9 mouse cellular contexts compared by ENCODE assay signal in the genomic region with DNA sequence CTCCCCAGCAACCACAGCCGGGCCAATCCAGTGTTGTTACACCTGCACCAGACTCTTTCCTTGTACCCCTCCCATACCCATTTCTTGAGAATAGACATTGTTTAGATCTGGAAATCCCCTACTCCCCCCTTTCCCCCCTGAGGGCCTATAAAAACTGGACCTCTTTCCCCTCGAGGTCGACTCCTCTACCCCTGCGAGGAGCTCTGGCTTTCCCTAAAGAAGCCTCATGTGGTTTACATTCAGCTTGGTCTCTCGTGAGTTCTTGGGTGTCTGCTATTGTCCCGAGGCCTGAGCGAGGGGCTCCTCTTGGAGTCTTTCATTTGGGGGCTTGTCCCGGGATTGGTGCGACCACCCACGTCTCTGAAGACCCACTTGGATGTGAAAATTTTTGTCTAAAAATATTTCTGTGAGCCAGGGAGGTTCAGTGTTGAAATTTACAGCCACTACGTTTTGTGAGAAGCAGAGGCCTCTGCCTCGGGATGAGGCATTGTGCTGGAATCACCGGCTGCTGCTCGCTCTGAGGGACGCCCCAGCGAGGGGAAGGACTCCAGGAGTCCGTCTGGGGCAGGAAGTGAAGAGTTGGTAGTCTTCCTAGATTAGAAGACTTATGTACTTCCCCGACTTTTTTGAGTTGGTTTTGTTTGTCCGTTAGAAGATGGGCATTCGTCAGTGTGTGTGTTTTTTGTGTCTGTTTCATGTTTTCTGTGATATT. TPM values are rescaled to one million over a fixed set of nuclear protein-coding genes. Genes with fewer than 3 reads are reported as not detected.
DNase-seq lines count a peak whose midpoint lies in the region; TF ChIP-seq lines count a peak whose summit lies in the region.
"Not testable (repeated sequence)": the region's sequence is repeated elsewhere in the genome, so short reads cannot be mapped to it uniquely, and the experiment has no call there.
"Had no signal": no experiment of that assay in that cellular context is flagged by ENCODE, and none has a peak within 500 bp of the region (broad histone marks: within the 10 kb centered on the region; RNA-seq: fewer than 3 reads in every experiment).

No protein-coding gene starts in this region.

- not testable (repeated sequence) for H3K79me2 ChIP-seq in CH12.LX (replicated peaks; ENCODE audit: control insufficient read depth, extremely low read depth, insufficient read depth, poor library complexity, severe bottlenecking)

- TF ChIP-seq CTCF in CH12.LX (conservative IDR thresholded peaks at IDR 0.05 in 1 of 2, IDR thresholded peaks at IDR 0.05 in 1 of 2; ENCODE audit: low read depth in 2 of 2, low read length in 2 of 2): not testable (repeated sequence)

- H3K36me3 ChIP-seq in CH12.LX (replicated peaks in 1 of 2; ENCODE audit: control insufficient read depth in 1 of 2, insufficient read depth in 1 of 2, low read length in 1 of 2): not testable (repeated sequence)

- peak overlapping the region; percentile 53; the same call in 1 of the 2 replicates for H3K27ac ChIP-seq in CH12.LX (ENCODE audit: insufficient read depth, low read depth)

- DNase-seq in CH12.LX (ENCODE audit: extremely low read depth): peak; percentile 67
- DNase-seq in adrenal gland, postnatal 25 days: peak; percentile 4
- peak; percentile 88 for DNase-seq in heart, adult 11 months

- not testable (repeated sequence) for H3K4me1 ChIP-seq in CH12.LX (ENCODE audit: control insufficient read depth in 1 of 2, insufficient read depth in 2 of 2)

- not testable (repeated sequence) for TF ChIP-seq RAD21 in CH12.LX (IDR thresholded peaks at IDR 0.05; ENCODE audit: low read depth, low read length)

- in situ Hi-C loops in CH12.LX (cut with MboI; ENCODE audit: low pct_ligation_motif_present, low pct_unique_long_range_greater_than_20kb, low sequenced_read_pairs): not testable (repeated sequence)

- TF ChIP-seq EP300 in CH12.LX (IDR thresholded peaks at IDR 0.05; ENCODE audit: low read length): not testable (repeated sequence)

- peak overlapping the region in 1 of 3 experiments; percentile 22 for H3K4me3 ChIP-seq in CH12.LX (replicated peaks in 1 of 3; ENCODE audit: low read depth in 2 of 3, low read length in 2 of 3, poor library complexity in 1 of 3)

- TF ChIP-seq POLR2A in CH12.LX (IDR thresholded peaks at IDR 0.05; ENCODE audit: low read depth, low read length): peak; percentile 79

- not testable (repeated sequence) for H3K27me3 ChIP-seq in CH12.LX (replicated peaks)

- H3K9me3 ChIP-seq in CH12.LX (replicated peaks; ENCODE audit: low read length): not testable (repeated sequence)

- H3K4me2 ChIP-seq in CH12.LX (ENCODE audit: insufficient read depth, low read depth, poor library complexity, severe bottlenecking): peak overlapping the region; percentile 61; the same call in 1 of the 2 replicates

- peak overlapping the region; percentile 85 for H3K9ac ChIP-seq in CH12.LX (ENCODE audit: insufficient read depth, low read depth)

- dilution Hi-C loops in CH12.LX (cut with MboI; ENCODE audit: extremely low pct_ligation_motif_present, extremely low pct_unique_long_range_greater_than_20kb, low sequenced_read_pairs): not testable (repeated sequence)

TF ChIP-seq in CH12.LX, 34 proteins besides CTCF, POLR2A, EP300 and RAD21:
- TF ChIP-seq ZMIZ1 (IDR thresholded peaks at IDR 0.05; ENCODE audit: low read depth, low read length): peak; percentile 97
- peak; percentile 79 for TF ChIP-seq NELFE (IDR thresholded peaks at IDR 0.05; ENCODE audit: low read depth, low read length)
- TF ChIP-seq MAZ (IDR thresholded peaks at IDR 0.05; ENCODE audit: low read depth, low read length): peak; percentile 60; the same call in 1 of the 2 replicates
- TF ChIP-seq TBP (conservative IDR thresholded peaks at IDR 0.05; ENCODE audit: low read depth, low read length): peak; percentile 89
- peak; percentile 50; the same call in 1 of the 2 replicates for TF ChIP-seq TCF12 (IDR thresholded peaks at IDR 0.05; ENCODE audit: low read depth, low read length)

RNA-seq across cellular contexts. Expression of a gene that starts 45.3 kb away (rescaled TPM):
- total RNA-seq in CH12.LX (2012; rRNA removed) (0.04 TPM in 1 of 2 replicates, not detected in the other), CH12.LX (2014; rRNA removed) (0.15 TPM in 2 replicates)
- polyA plus RNA-seq in CH12.LX (2012; ENCODE audit: insufficient read length, low read depth): not detected in 2 replicates
- 0.97 TPM in 1 of 2 replicates, not detected in the other for total RNA-seq in adrenal gland, postnatal 25 days (2021)
- total RNA-seq: MEL had no signal
- polyA plus RNA-seq: activated CD4-positive, CD25-positive, alpha-beta regulatory T cell, adult 4 months; adrenal gland, adult 2 months; CD4-positive, CD25-positive, alpha-beta regulatory T cell, adult 4 months; G1E; Patski had no signal

Comparison
In these comparisons a context has a peak if more than half of its experiments do, and no peak if none do; other contexts are left out.
1. DNase-seq: peak in every context shown above with its lines; median percentile 88 in heart, adult 11 months; 67 in CH12.LX; 4 in adrenal gland, postnatal 25 days.